Mouse (Mus musculus): Measurements from ENCODE around the gene Fyn. TPM values are rescaled to one million over a fixed set of nuclear protein-coding genes. Genes with fewer than 3 reads are reported as not detected.

The Fyn gene
- polyA plus RNA-seq, 1 experiment from 2014 or later, result 42.7 TPM

DNA sequence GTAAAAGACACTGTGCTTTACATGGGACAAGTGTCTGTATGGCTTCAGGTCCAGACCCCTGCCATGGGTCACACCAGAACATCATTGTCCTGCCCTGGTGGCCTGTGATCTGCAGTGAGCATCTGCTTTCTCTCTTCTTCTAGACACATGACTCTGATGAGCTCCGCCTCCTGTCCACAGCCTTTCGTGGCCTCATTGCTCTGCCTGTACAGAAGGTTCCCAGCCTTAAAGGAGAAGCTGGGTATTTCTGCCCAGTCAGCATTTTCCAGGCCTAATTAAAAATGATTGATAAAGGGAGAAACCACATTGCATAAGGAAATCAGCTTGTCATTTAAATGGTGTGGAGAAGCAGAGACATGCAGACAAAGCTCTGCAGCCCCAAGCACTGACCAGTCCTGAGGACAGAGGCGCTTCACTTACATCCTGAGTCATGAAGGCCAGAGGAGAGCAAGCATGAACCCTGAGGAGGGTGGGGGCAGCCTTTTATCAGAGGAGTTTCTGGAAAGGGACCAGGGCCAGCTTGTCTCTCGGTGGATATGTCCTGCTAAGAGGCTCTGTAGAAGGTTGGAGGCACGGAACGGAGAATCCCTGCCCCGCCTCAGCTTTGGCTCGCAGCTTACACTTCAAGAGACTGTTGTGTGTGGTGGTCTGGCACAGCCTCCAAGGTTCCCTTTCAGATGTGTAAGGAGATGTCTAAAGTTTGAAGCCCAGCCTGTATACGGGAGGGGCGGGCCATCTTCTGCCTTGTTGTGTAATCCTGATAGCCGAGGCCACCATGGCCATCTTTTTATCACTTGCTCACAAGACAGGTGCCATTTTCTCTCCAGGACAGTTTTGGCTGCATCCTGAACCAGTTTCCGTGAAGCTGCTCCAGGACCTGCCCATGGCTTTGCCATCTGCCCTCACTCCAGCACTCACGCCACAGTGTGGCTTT is 90.4 kb downstream of the Fyn start:
- no peak for DNase-seq (ENCODE audit: low spot score)
- peak; percentile 59 for ATAC-seq (replicated peaks; ENCODE audit: low FRiP score)
- H3K27ac ChIP-seq (ENCODE audit: low read depth, low read length), result peak overlapping the region; percentile 18; the same call in 1 of the 2 replicates
- H3K27me3 ChIP-seq (ENCODE audit: control insufficient read depth, insufficient read depth, low read length), result no peaks in the 10 kb centered on the region
- H3K4me1 ChIP-seq (replicated peaks; ENCODE audit: control insufficient read depth, insufficient read depth, low read length), result peaks cover 11% of the 10 kb centered on the region; the same call in 1 of the 2 replicates
- H3K4me2 ChIP-seq (ENCODE audit: low read depth, low read length, severe bottlenecking), result no peak overlapping the region
- no peaks in the 10 kb centered on the region for H3K9me3 ChIP-seq (ENCODE audit: control insufficient read depth, low read length)
- no peaks in the 10 kb centered on the region for H3K36me3 ChIP-seq (ENCODE audit: control insufficient read depth, insufficient read depth, low read length)
- no peak overlapping the region for H3K9ac ChIP-seq (ENCODE audit: low read length)
- WGBS, result 71% methylated on average over 13 of the region's 13 CpGs
- no peak overlapping the region for H3K4me3 ChIP-seq (ENCODE audit: low read depth, low read length)

DNA sequence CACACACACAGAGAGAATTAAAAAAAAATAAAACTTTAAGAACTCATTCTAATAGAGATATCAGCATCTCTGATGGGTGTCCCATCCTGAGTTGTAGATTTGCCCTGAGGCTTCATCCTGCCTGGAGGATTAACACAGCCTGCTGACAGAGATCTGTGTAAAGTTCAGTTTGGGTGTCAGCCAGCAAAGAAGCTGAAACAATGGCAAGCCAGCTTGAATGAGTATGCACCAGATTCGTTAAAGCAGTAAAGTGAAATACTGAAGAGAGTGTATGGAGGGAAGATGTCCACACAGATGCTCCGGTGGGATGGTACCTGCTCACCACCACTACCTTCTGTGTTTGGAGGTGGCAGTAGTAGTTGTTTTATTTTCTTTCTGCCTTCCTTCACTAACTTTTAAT is 92.0 kb downstream of the Fyn start:
- ATAC-seq (replicated peaks; ENCODE audit: low FRiP score) (no peak), DNase-seq (ENCODE audit: low spot score) (no peak)
- Histone ChIP-seq H3K4me3 (ENCODE audit: low read depth, low read length) (no peak overlapping the region), H3K9ac (ENCODE audit: low read length) (no peak overlapping the region), H3K4me1 (replicated peaks; ENCODE audit: control insufficient read depth, insufficient read depth, low read length) (peaks cover 11% of the 10 kb centered on the region; the same call in 1 of the 2 replicates), H3K27me3 (ENCODE audit: control insufficient read depth, insufficient read depth, low read length) (no peaks in the 10 kb centered on the region), H3K4me2 (ENCODE audit: low read depth, low read length, severe bottlenecking) (no peak overlapping the region), H3K27ac (ENCODE audit: low read depth, low read length) (no peak overlapping the region), H3K36me3 (ENCODE audit: control insufficient read depth, insufficient read depth, low read length) (no peaks in the 10 kb centered on the region), H3K9me3 (ENCODE audit: control insufficient read depth, low read length) (no peaks in the 10 kb centered on the region)
- 54% methylated on average over 2 of the region's 2 CpGs for WGBS

DNA sequence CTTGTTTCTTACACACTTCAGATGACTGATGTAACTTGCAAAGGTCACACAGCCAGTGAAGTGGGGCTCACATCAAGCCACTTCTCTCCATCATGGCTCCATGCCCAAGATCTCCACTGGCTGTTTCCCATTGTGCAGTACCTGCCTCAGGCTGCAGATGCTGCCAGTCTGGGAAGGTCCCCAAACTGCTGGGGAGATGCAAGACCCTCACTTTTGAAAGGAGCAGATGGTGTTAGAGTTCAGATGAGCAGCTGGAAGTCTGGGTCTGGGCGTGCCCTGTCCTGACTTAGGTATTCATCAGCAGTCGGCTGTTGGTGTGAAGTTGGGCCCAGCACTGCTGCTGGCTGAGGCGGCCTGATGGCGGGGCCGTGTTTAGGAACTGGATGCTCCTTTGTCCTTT is 93.3 kb downstream of the Fyn start:
- 55% methylated on average over 5 of the region's 5 CpGs for WGBS
- ATAC-seq (replicated peaks; ENCODE audit: low FRiP score) (0 out of 2 replicates have a peak, but pooled peaks have one; percentile 29), DNase-seq (ENCODE audit: low spot score) (no peak)

DNA sequence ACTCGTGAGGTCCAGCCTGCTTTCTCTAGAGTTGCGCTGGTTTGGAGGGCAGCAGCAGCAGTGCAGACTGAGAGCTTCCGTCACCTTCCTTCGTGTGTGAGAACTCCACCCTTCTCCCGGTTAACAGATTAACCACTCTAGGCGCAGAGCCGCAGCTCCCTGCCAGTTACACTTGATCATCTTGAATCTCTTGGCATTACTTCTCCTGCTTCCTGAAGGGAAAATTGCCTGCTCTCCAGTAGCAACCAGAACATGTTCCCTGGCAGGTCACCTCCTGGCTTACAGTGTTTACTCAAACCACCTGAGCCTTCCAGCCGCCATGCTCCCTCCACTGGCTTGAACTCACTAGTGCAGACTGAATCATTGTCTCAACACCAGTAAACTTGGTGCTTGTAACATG is 94.1 kb downstream of the Fyn start:
- no peak overlapping the region for H3K9ac ChIP-seq (ENCODE audit: low read length)
- no peak overlapping the region for H3K4me3 ChIP-seq (ENCODE audit: low read depth, low read length)
- peaks cover 11% of the 10 kb centered on the region; the same call in 1 of the 2 replicates for H3K4me1 ChIP-seq (replicated peaks; ENCODE audit: control insufficient read depth, insufficient read depth, low read length)
- no peaks in the 10 kb centered on the region for H3K27me3 ChIP-seq (ENCODE audit: control insufficient read depth, insufficient read depth, low read length)
- H3K9me3 ChIP-seq (ENCODE audit: control insufficient read depth, low read length), result no peaks in the 10 kb centered on the region
- no peaks in the 10 kb centered on the region for H3K36me3 ChIP-seq (ENCODE audit: control insufficient read depth, insufficient read depth, low read length)
- H3K4me2 ChIP-seq (ENCODE audit: low read depth, low read length, severe bottlenecking), result no peak overlapping the region
- no peak for DNase-seq (ENCODE audit: low spot score)
- ATAC-seq (replicated peaks; ENCODE audit: low FRiP score), result no peak
- H3K27ac ChIP-seq (ENCODE audit: low read depth, low read length), result no peak overlapping the region
- WGBS, result 76% methylated on average over 8 of the region's 8 CpGs

More for the DNA sequence above, 93.3 kb downstream of the Fyn start:
- Histone ChIP-seq H3K4me2 (ENCODE audit: low read depth, low read length, severe bottlenecking) (no peak overlapping the region), H3K4me1 (replicated peaks; ENCODE audit: control insufficient read depth, insufficient read depth, low read length) (peaks cover 11% of the 10 kb centered on the region; the same call in 1 of the 2 replicates), H3K9ac (ENCODE audit: low read length) (no peak overlapping the region), H3K27ac (ENCODE audit: low read depth, low read length) (no peak overlapping the region), H3K4me3 (ENCODE audit: low read depth, low read length) (no peak overlapping the region), H3K9me3 (ENCODE audit: control insufficient read depth, low read length) (no peaks in the 10 kb centered on the region), H3K27me3 (ENCODE audit: control insufficient read depth, insufficient read depth, low read length) (no peaks in the 10 kb centered on the region), H3K36me3 (ENCODE audit: control insufficient read depth, insufficient read depth, low read length) (no peaks in the 10 kb centered on the region)

DNA sequence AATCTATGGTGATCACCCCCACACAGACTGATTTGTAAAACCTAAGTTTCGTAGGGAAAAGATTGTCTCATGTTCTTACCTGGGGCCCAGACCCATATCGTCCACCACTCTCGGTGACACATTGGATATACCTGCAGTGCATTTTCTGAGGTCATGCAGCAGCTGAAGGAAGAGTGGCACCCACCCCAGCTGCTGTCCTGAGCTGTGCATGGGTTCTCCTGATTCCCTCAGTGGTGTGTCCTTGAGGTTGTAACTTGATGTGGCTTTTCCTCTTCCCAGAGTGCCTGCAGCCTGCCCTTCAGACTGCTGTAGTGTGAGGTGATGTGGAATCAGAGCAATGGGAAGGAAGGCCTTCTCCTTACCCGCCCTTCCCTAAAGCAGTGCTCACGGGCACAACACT is 95.7 kb downstream of the Fyn start:
- WGBS, result 86% methylated on average over 5 of the region's 5 CpGs
- H3K27ac ChIP-seq (ENCODE audit: low read depth, low read length), result no peak overlapping the region

DNA sequence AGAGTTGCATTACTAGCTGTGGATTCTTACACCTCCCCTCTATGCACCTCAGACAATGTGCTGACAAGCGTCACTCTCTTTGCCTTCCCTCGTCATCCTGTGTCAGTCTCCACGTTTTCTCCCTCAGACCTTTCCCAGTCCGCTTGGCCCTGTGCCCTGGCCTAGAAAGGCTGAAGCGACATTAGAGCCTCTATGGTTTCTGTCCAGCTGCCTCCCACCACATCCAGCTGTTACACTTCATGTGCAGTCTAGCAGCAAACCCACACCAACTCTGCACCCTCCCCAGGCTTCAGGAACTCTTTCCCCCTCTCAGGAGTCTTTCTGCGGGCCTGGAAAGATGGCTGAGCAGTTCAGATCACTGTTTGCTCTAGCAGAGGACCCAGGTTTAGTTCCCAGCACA is 98.7 kb downstream of the Fyn start:
- no peak overlapping the region for H3K9ac ChIP-seq (ENCODE audit: low read length)
- H3K4me2 ChIP-seq (ENCODE audit: low read depth, low read length, severe bottlenecking), result no peak overlapping the region
- 83% methylated on average over 6 of the region's 6 CpGs for WGBS
- H3K4me3 ChIP-seq (ENCODE audit: low read depth, low read length), result no peak overlapping the region
- H3K4me1 ChIP-seq (replicated peaks; ENCODE audit: control insufficient read depth, insufficient read depth, low read length), result peaks cover 3% of the 10 kb centered on the region; the same call in 1 of the 2 replicates
- no peaks in the 10 kb centered on the region for H3K27me3 ChIP-seq (ENCODE audit: control insufficient read depth, insufficient read depth, low read length)
- H3K27ac ChIP-seq (ENCODE audit: low read depth, low read length), result no peak overlapping the region
- no peak for DNase-seq (ENCODE audit: low spot score)
- no peaks in the 10 kb centered on the region for H3K36me3 ChIP-seq (ENCODE audit: control insufficient read depth, insufficient read depth, low read length)
- no peak for ATAC-seq (replicated peaks; ENCODE audit: low FRiP score)
- no peaks in the 10 kb centered on the region for H3K9me3 ChIP-seq (ENCODE audit: control insufficient read depth, low read length)

More for the DNA sequence above, 95.7 kb downstream of the Fyn start:
- H3K4me2 ChIP-seq (ENCODE audit: low read depth, low read length, severe bottlenecking), result no peak overlapping the region
- H3K4me1 ChIP-seq (replicated peaks; ENCODE audit: control insufficient read depth, insufficient read depth, low read length), result peaks cover 4% of the 10 kb centered on the region; the same call in 1 of the 2 replicates
- no peaks in the 10 kb centered on the region for H3K27me3 ChIP-seq (ENCODE audit: control insufficient read depth, insufficient read depth, low read length)
- H3K9ac ChIP-seq (ENCODE audit: low read length), result no peak overlapping the region
- peak; percentile 41 for DNase-seq (ENCODE audit: low spot score)
- no peak overlapping the region for H3K4me3 ChIP-seq (ENCODE audit: low read depth, low read length)
- no peak for ATAC-seq (replicated peaks; ENCODE audit: low FRiP score)
- no peaks in the 10 kb centered on the region for H3K36me3 ChIP-seq (ENCODE audit: control insufficient read depth, insufficient read depth, low read length)
- no peaks in the 10 kb centered on the region for H3K9me3 ChIP-seq (ENCODE audit: control insufficient read depth, low read length)

DNA sequence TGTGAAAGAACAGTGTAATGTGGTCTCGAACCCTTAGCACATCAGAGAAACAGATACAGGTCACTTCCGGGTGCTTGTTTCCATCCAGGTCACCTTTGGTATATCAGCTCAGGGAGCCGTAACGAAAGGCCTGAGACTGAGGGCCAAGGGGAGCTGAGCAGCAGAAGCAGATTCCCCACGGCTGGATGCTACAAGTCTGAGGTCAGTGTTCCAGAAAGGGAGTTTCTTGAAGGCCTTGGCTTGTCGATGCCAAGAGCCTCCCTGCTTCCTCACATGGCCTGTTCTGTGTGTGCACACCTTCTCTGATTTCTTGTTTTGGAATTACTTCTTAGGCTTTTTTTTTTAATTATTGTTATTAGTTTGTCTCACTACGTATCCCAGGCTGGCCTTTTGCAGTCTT is 99.2 kb downstream of the Fyn start:
- no peak overlapping the region for H3K4me3 ChIP-seq (ENCODE audit: low read depth, low read length)

DNA sequence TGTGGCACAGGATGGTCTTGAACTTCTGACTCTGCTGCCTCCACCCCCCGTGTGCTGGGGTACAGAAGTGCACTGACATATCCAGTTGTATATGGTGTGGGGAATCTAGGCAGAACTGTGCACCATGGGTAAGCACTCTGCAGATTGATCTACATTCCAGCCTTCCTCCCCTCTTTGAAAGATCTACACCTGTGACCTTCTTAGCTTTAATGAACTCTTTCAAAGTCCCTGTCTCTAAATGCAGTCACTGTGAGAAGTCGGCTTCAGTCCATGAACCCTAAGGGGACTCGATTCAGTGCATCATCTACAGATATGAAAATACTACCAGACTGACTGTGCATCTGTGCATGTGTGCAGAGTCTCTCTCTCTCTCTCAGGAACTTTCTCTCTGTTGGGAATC is 99.9 kb downstream of the Fyn start:
- Histone ChIP-seq H3K4me1 (replicated peaks; ENCODE audit: control insufficient read depth, insufficient read depth, low read length) (0 out of 2 replicates have a peak, but pooled peaks cover 3% of the 10 kb centered on the region), H3K4me3 (ENCODE audit: low read depth, low read length) (no peak overlapping the region), H3K27me3 (ENCODE audit: control insufficient read depth, insufficient read depth, low read length) (no peaks in the 10 kb centered on the region), H3K36me3 (ENCODE audit: control insufficient read depth, insufficient read depth, low read length) (no peaks in the 10 kb centered on the region), H3K4me2 (ENCODE audit: low read depth, low read length, severe bottlenecking) (no peak overlapping the region), H3K9me3 (ENCODE audit: control insufficient read depth, low read length) (no peaks in the 10 kb centered on the region), H3K9ac (ENCODE audit: low read length) (no peak overlapping the region), H3K27ac (ENCODE audit: low read depth, low read length) (no peak overlapping the region)
- WGBS, result 89% methylated on average over 3 of the region's 3 CpGs
- no peak for ATAC-seq (replicated peaks; ENCODE audit: low FRiP score)
- DNase-seq (ENCODE audit: low spot score), result no peak

More for the DNA sequence above, 99.2 kb downstream of the Fyn start:
- Histone ChIP-seq H3K4me1 (replicated peaks; ENCODE audit: control insufficient read depth, insufficient read depth, low read length) (peaks cover 3% of the 10 kb centered on the region; the same call in 1 of the 2 replicates), H3K9me3 (ENCODE audit: control insufficient read depth, low read length) (no peaks in the 10 kb centered on the region), H3K27ac (ENCODE audit: low read depth, low read length) (no peak overlapping the region), H3K36me3 (ENCODE audit: control insufficient read depth, insufficient read depth, low read length) (no peaks in the 10 kb centered on the region), H3K4me2 (ENCODE audit: low read depth, low read length, severe bottlenecking) (no peak overlapping the region), H3K9ac (ENCODE audit: low read length) (no peak overlapping the region), H3K27me3 (ENCODE audit: control insufficient read depth, insufficient read depth, low read length) (no peaks in the 10 kb centered on the region)
- no peak for ATAC-seq (replicated peaks; ENCODE audit: low FRiP score)
- 89% methylated on average over 7 of the region's 7 CpGs for WGBS
- no peak for DNase-seq (ENCODE audit: low spot score)

Measured in forebrain, embryonic 11.5 days (tissue).